Mouse (Mus musculus) C2C12 (cell line): ENCODE data around the gene Dbndd2. TPM values are rescaled to one million over a fixed set of nuclear protein-coding genes. Genes with fewer than 3 reads are reported as not detected.
A peak's percentile ranks its signal among the peaks of the same experiment; 100 is the strongest.

Source experiments
- H3K27me3 ChIP-seq: one replicate; pipeline ENCODE4 v1.6.1; 2011; ENCODE audit not compliant: control insufficient read depth, insufficient read depth, insufficient read length
- H3K36me3 ChIP-seq: one replicate; pipeline ENCODE4 v1.6.1; 2011; ENCODE audit not compliant: control insufficient read depth, insufficient read depth
- H3K4me3 ChIP-seq: one replicate; pipeline ENCODE4 v1.5.1; 2011; ENCODE audit warnings: mild to moderate bottlenecking, control low read depth; ENCODE audit not compliant: poor library complexity, insufficient read depth, severe bottlenecking
- H3K79me2 ChIP-seq: one replicate; pipeline ENCODE4 v1.6.1; 2011; ENCODE audit not compliant: control insufficient read depth, insufficient read depth
- H3K79me3 ChIP-seq: one replicate; pipeline ENCODE4 v1.6.1; 2011; ENCODE audit warnings: low read depth, control low read depth
- H3ac ChIP-seq: one replicate; pipeline ENCODE3; 2011; ENCODE audit warnings: low read depth; ENCODE audit not compliant: control insufficient read depth, insufficient read length
- CEBPB ChIP-seq: IDR thresholded peaks from one replicate; pipeline ENCODE4 v1.6.1; 2011; ENCODE audit warnings: low read depth, mild to moderate bottlenecking, control low read depth, moderate library complexity
- CTCF ChIP-seq: IDR thresholded peaks from one replicate; pipeline ENCODE4 v1.5.1; 2011; ENCODE audit not compliant: control insufficient read depth, insufficient read depth, insufficient read length
- FOSL1 ChIP-seq: IDR thresholded peaks from one replicate; pipeline ENCODE4 v1.8.0; 2011; ENCODE audit warnings: mild to moderate bottlenecking, low read length; ENCODE audit not compliant: poor library complexity, insufficient read depth, severe bottlenecking
- MAX ChIP-seq: IDR thresholded peaks from one replicate; pipeline ENCODE4 v1.6.1; 2011; ENCODE audit warnings: mild to moderate bottlenecking, control low read depth
- MYOD1 ChIP-seq: IDR thresholded peaks from one replicate; pipeline ENCODE4 v1.6.1; 2011; ENCODE audit warnings: low read depth; ENCODE audit not compliant: control insufficient read depth, insufficient read length
- MYOG ChIP-seq: IDR thresholded peaks from one replicate; pipeline ENCODE4 v1.6.1; 2011; ENCODE audit not compliant: control insufficient read depth, insufficient read length; ENCODE audit errors: extremely low read depth
- USF1 ChIP-seq: IDR thresholded peaks from one replicate; pipeline ENCODE4 v1.6.1; 2011; ENCODE audit warnings: low read depth, mild to moderate bottlenecking, control low read depth, moderate library complexity
- polyA plus RNA-seq: library from polyadenylated mRNA; unstranded; fragments of >200 nt; fragmentation: generic; extraction: Trizol; gene quantifications from one replicate; pipeline ENCODE4 v1.2.1, GENCODE M21; 2012; ENCODE audit warnings: missing spikeins

The Dbndd2 gene
- polyA plus RNA-seq, 1 experiment = 21.2 TPM

- no peak for TF ChIP-seq USF1
- TF ChIP-seq MYOD1 = no peak
- no peak for TF ChIP-seq MAX
- no peak for TF ChIP-seq FOSL1
- no peak for TF ChIP-seq CTCF
- no peak for TF ChIP-seq MYOG
- TF ChIP-seq CEBPB = no peak
- Histone ChIP-seq H3K4me3 (no peak overlapping the region), H3K79me2 (no peaks in the 10 kb centered on the region), H3ac (no peak overlapping the region), H3K27me3 (no peaks in the 10 kb centered on the region), H3K36me3 (peaks cover 8% of the 10 kb centered on the region), H3K79me3 (no peaks in the 10 kb centered on the region)
Measured at GRCm38 (mm10) chr2:164514916-164515315, 29.0 kb downstream of the Dbndd2 start.

GRCm38 (mm10) chr2:164515897-164516296, 30.0 kb downstream of the Dbndd2 start:
- no peaks in the 10 kb centered on the region for H3K79me2 ChIP-seq
- H3ac ChIP-seq = no peak overlapping the region
- H3K36me3 ChIP-seq = no peaks in the 10 kb centered on the region
- no peaks in the 10 kb centered on the region for H3K27me3 ChIP-seq
- H3K4me3 ChIP-seq = no peak overlapping the region
- no peaks in the 10 kb centered on the region for H3K79me3 ChIP-seq
- no peak for TF ChIP-seq MYOD1
- TF ChIP-seq FOSL1 = no peak
- TF ChIP-seq MAX = no peak
- no peak for TF ChIP-seq CTCF
- TF ChIP-seq CEBPB = no peak
- no peak for TF ChIP-seq USF1
- no peak for TF ChIP-seq MYOG

- H3ac ChIP-seq = no peak overlapping the region
- H3K27me3 ChIP-seq = no peaks in the 10 kb centered on the region
- H3K4me3 ChIP-seq = no peak overlapping the region
- H3K79me2 ChIP-seq = no peaks in the 10 kb centered on the region
- H3K79me3 ChIP-seq = no peaks in the 10 kb centered on the region
- no peaks in the 10 kb centered on the region for H3K36me3 ChIP-seq
- TF ChIP-seq CEBPB (no peak), MAX (no peak), FOSL1 (no peak), CTCF (no peak), MYOD1 (no peak), MYOG (no peak), USF1 (no peak)
Measured at GRCm38 (mm10) chr2:164516592-164516991, 30.7 kb downstream of the Dbndd2 start.

GRCm38 (mm10) chr2:164517485-164518221, 31.7 kb downstream of the Dbndd2 start:
- no peaks in the 10 kb centered on the region for H3K27me3 ChIP-seq

DNA sequence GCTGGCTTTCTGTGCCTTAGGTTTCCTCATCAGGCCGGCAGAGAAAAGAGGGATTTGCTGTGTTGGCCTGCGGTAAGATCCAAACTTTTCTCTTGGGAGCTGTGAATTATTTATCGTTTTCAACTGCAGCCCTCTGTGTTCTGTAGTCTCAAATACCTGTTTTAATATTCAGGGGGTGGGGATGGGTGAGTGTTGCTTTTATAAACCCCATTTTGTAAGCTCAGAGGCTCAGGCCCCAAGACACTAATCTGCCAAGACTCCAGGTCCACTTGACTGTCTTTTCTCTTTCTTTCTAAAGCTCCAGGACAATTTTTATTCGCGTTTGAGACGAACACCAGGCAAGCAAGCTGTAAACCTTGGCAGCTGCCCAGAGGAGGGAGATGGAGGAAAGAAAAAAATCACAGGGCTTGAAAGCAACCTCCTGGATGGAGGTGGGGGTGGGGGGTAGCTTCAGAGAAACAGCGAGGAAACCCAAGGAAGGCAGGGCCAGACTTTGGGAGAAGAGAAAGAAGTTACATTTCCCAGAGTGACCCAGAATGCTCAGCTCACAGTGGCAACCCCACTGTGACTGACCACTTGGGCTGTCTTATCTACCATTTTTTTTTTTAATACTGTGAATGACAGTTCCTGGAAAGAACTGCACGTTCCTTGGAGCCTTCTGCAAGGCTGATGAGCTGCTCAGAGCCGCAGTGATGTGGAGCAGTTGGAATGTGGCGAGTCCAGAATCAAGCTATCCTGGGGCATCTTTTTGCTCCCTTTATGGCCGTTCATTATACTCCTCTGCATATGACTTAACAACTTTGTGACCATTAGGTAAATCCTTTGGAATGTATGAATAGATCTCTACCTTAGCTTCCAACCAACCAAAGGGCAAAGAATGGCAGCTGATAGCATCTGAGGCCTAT, 32.6 kb downstream of the Dbndd2 start:
- Histone ChIP-seq H3K27me3 (no peaks in the 10 kb centered on the region), H3K79me2 (no peaks in the 10 kb centered on the region), H3K79me3 (no peaks in the 10 kb centered on the region), H3K4me3 (no peak overlapping the region), H3K36me3 (no peaks in the 10 kb centered on the region), H3ac (no peak overlapping the region)
- TF ChIP-seq MAX = no peak
- no peak for TF ChIP-seq CEBPB
- TF ChIP-seq USF1 = no peak
- TF ChIP-seq MYOG = no peak
- no peak for TF ChIP-seq CTCF
- no peak for TF ChIP-seq FOSL1

More at GRCm38 (mm10) chr2:164517485-164518221, 31.7 kb downstream of the Dbndd2 start:
- no peaks in the 10 kb centered on the region for H3K36me3 ChIP-seq
- no peaks in the 10 kb centered on the region for H3K79me3 ChIP-seq
- peak overlapping the region; percentile 30 for H3ac ChIP-seq
- no peaks in the 10 kb centered on the region for H3K79me2 ChIP-seq
- TF ChIP-seq CTCF = peak; percentile 44
- no peak for TF ChIP-seq MYOD1
- no peak overlapping the region for H3K4me3 ChIP-seq
